Mouse (Mus musculus): ENCODE measurements around the gene D7Ertd443e. TPM values are rescaled to one million over a fixed set of nuclear protein-coding genes. Genes with fewer than 3 reads are reported as not detected.
A peak's percentile ranks its signal among the peaks of the same experiment; 100 is the strongest.

D7Ertd443e gene
- total RNA-seq, 1 experiment from 2014 or later, result 6.5 TPM

GRCm38 (mm10) chr7:134289126-134289525, 96.3 kb downstream of the D7Ertd443e start:
- DNase-seq, result no peak

GRCm38 (mm10) chr7:134287570-134288222, 97.8 kb downstream of the D7Ertd443e start:
- DNase-seq, result no peak

- no peak for DNase-seq
These were observed 112.5 kb downstream of the D7Ertd443e start for GRCm38 (mm10) chr7:134272956-134273355.

GRCm38 (mm10) chr7:134272421-134272820, 113.0 kb downstream of the D7Ertd443e start:
- DNase-seq, result no peak

GRCm38 (mm10) chr7:134265783-134266182, 119.7 kb downstream of the D7Ertd443e start:
- DNase-seq, result no peak

GRCm38 (mm10) chr7:134263146-134263906, 122.1 kb downstream of the D7Ertd443e start:
- peak; percentile 73 for DNase-seq

- DNase-seq, result peak; percentile 8
These were observed 124.3 kb downstream of the D7Ertd443e start for GRCm38 (mm10) chr7:134261003-134261701.

- DNase-seq, result no peak
These were observed 135.1 kb downstream of the D7Ertd443e start for GRCm38 (mm10) chr7:134250273-134250870.

- DNase-seq, result no peak
These were observed 137.4 kb downstream of the D7Ertd443e start for GRCm38 (mm10) chr7:134248041-134248440.

- no peak for DNase-seq
These were observed 138.8 kb downstream of the D7Ertd443e start for GRCm38 (mm10) chr7:134246624-134247023.

GRCm38 (mm10) chr7:134242773-134243172, 142.7 kb downstream of the D7Ertd443e start:
- no peak for DNase-seq

GRCm38 (mm10) chr7:134241212-134241611, 144.2 kb downstream of the D7Ertd443e start:
- DNase-seq, result no peak

GRCm38 (mm10) chr7:134240579-134240978, 144.9 kb downstream of the D7Ertd443e start:
- DNase-seq, result no peak

GRCm38 (mm10) chr7:134238863-134239262, 146.6 kb downstream of the D7Ertd443e start:
- DNase-seq, result no peak

- DNase-seq, result no peak
These were observed 148.1 kb downstream of the D7Ertd443e start for GRCm38 (mm10) chr7:134237356-134237755.

GRCm38 (mm10) chr7:134236727-134237126, 148.7 kb downstream of the D7Ertd443e start:
- no peak for DNase-seq

- DNase-seq, result no peak
These were observed 149.9 kb downstream of the D7Ertd443e start for GRCm38 (mm10) chr7:134235552-134235951.

- DNase-seq, result no peak
These were observed 153.8 kb downstream of the D7Ertd443e start, which contains the start of gene Adam12 for GRCm38 (mm10) chr7:134231378-134232346. Gene Adam12, minus strand, starts transcription at chr7:134232146.

GRCm38 (mm10) chr7:134230708-134231107, 154.8 kb downstream of the D7Ertd443e start:
- no peak for DNase-seq

GRCm38 (mm10) chr7:134229899-134230298, 155.6 kb downstream of the D7Ertd443e start:
- DNase-seq, result no peak

GRCm38 (mm10) chr7:134227773-134228455, 157.5 kb downstream of the D7Ertd443e start:
- DNase-seq, result peak; percentile 10

Measured in adrenal gland, postnatal 25 days (tissue).